Mouse (Mus musculus): ENCODE measurements around the gene Gm21190.
"Not testable (repeated sequence)": the region's sequence is repeated elsewhere in the genome, so short reads cannot be mapped to it uniquely, and the experiment has no call there.

GRCm38 (mm10) chr5:15522028-15522427 is 7.0 kb downstream of the Gm21190 start:
- TF ChIP-seq CTCF, EP300 (IDR thresholded peaks at IDR 0.05; ENCODE audit: low read depth): not testable (repeated sequence)
